Mouse (Mus musculus) MEL (cell line): ENCODE measurements at regions not wholly inside any gene's neighbourhood (a gene's known extent, or its start where the extent isn't known, plus 50 kb on each side); places are given as distances from the start of the nearest gene placed in this dataset.

Source experiments
- CHD2 ChIP-seq: IDR thresholded peaks from 2 replicates; pipeline ENCODE4 v1.6.1; 2011; ENCODE audit warnings: low read length, improper control_type of control experiment
- CTCF ChIP-seq, 3 experiments: IDR thresholded peaks in 2 of 3; conservative IDR thresholded peaks in 1 of 3; 2 replicates each; pipeline ENCODE4 v1.5.1; 2011 to 2012; ENCODE audit warnings: low read length in 3 of 3, low read depth in 2 of 3, mild to moderate bottlenecking in 2 of 3, improper control_type of control experiment in 1 of 3, inconsistent platforms in 1 of 3, mixed read lengths in 1 of 3, moderate library complexity in 1 of 3; ENCODE audit not compliant: control insufficient read depth in 1 of 3, insufficient read depth in 1 of 3, poor library complexity in 1 of 3, severe bottlenecking in 1 of 3
- EP300 ChIP-seq, 2 experiments: IDR thresholded peaks; 2 replicates each; pipeline ENCODE4 v1.6.1; 2011; ENCODE audit warnings: improper control_type of control experiment in 2 of 2, low read length in 2 of 2, low read depth in 1 of 2, mild to moderate bottlenecking in 1 of 2
- GATA1 ChIP-seq: IDR thresholded peaks from 2 replicates; pipeline ENCODE4 v1.6.1; 2011; ENCODE audit warnings: low read depth, low read length, improper control_type of control experiment
- HCFC1 ChIP-seq: IDR thresholded peaks from 2 replicates; pipeline ENCODE4 v1.6.1; 2012; ENCODE audit warnings: low read depth, mild to moderate bottlenecking, inconsistent platforms, low read length, improper control_type of control experiment, moderate library complexity
- KAT2A ChIP-seq: conservative IDR thresholded peaks from 2 replicates; pipeline ENCODE4 v1.6.1; 2012; ENCODE audit warnings: low read depth, low read length, improper control_type of control experiment, inconsistent platforms
- MAZ ChIP-seq: IDR thresholded peaks from 2 replicates; pipeline ENCODE4 v1.6.1; 2012; ENCODE audit warnings: low read depth, mild to moderate bottlenecking, inconsistent platforms, low read length, improper control_type of control experiment
- POLR2A ChIP-seq, 2 experiments: IDR thresholded peaks; 2 replicates each; pipeline ENCODE4 v1.6.1; 2011 to 2012; ENCODE audit warnings: low read length in 2 of 2, mild to moderate bottlenecking in 2 of 2, control low read depth in 1 of 2, improper control_type of control experiment in 1 of 2, low read depth in 1 of 2, moderate library complexity in 1 of 2; ENCODE audit not compliant: control insufficient read depth in 1 of 2, insufficient read depth in 1 of 2, poor library complexity in 1 of 2
- POLR2AphosphoS5 ChIP-seq: IDR thresholded peaks from 2 replicates; pipeline ENCODE4 v1.6.1; 2012; ENCODE audit warnings: low read depth, borderline replicate concordance, mild to moderate bottlenecking, inconsistent platforms, low read length, moderate library complexity, mixed read lengths
- SIN3A ChIP-seq: IDR thresholded peaks from 2 replicates; pipeline ENCODE4 v1.6.1; 2012; ENCODE audit warnings: low read length, improper control_type of control experiment, inconsistent platforms
- TBP ChIP-seq: IDR thresholded peaks from 2 replicates; pipeline ENCODE4 v1.8.0; 2011; ENCODE audit warnings: low read depth, low read length, improper control_type of control experiment
- USF2 ChIP-seq, 2 experiments: IDR thresholded peaks; 2 replicates each; pipeline ENCODE4 v1.6.1; 2011 to 2012; ENCODE audit warnings: improper control_type of control experiment in 2 of 2, low read length in 2 of 2, borderline replicate concordance in 1 of 2, inconsistent platforms in 1 of 2, low read depth in 1 of 2, mild to moderate bottlenecking in 1 of 2; ENCODE audit not compliant: insufficient read depth in 1 of 2
- ZMIZ1 ChIP-seq: IDR thresholded peaks from 2 replicates; pipeline ENCODE4 v1.6.1; 2012; ENCODE audit warnings: low read depth, mild to moderate bottlenecking, inconsistent platforms, low read length, improper control_type of control experiment, moderate library complexity

DNA sequence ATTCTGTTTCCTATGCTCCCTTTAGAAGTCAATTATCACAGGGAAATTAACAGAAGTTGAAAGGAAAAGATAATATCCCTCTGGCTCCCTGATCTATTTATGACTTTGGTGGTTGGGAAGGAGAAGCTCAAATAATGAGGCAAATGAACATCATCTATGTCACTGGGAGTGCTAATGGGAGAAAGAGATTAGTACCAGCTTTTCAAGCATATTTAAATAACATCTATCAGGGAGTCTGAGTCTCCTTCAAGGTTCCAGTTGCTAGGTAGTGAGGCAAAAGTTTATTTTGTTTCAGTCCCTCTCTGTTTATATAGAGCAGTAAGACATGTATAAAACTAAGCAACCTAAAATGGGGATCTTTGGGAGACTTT is 1084.1 kb upstream of the Cdh8 start:
- no peak for TF ChIP-seq CTCF (IDR thresholded peaks at IDR 0.05 in 2 of 3, conservative IDR thresholded peaks at IDR 0.05 in 1 of 3; ENCODE audit: control insufficient read depth in 1 of 3, insufficient read depth in 1 of 3, low read depth in 2 of 3, low read length in 3 of 3, poor library complexity in 1 of 3, severe bottlenecking in 1 of 3)
- no peak for TF ChIP-seq EP300 (IDR thresholded peaks at IDR 0.05; ENCODE audit: low read depth in 1 of 2, low read length in 2 of 2)
- no peak for TF ChIP-seq ZMIZ1
- TF ChIP-seq USF2 (IDR thresholded peaks at IDR 0.05; ENCODE audit: borderline replicate concordance in 1 of 2, insufficient read depth in 1 of 2, low read depth in 1 of 2, low read length in 2 of 2) = no peak
- TF ChIP-seq SIN3A = no peak
- TF ChIP-seq GATA1 = no peak
- no peak for TF ChIP-seq MAZ
- TF ChIP-seq POLR2AphosphoS5 = no peak
- TF ChIP-seq KAT2A = no peak
- no peak for TF ChIP-seq HCFC1
- TF ChIP-seq TBP = no peak
- no peak for TF ChIP-seq POLR2A (IDR thresholded peaks at IDR 0.05; ENCODE audit: control insufficient read depth in 1 of 2, insufficient read depth in 1 of 2, low read depth in 1 of 2, low read length in 2 of 2, poor library complexity in 1 of 2)
- no peak for TF ChIP-seq CHD2
